Mouse (Mus musculus): Measurements from ENCODE around the gene Alpi. TPM values are rescaled to one million over a fixed set of nuclear protein-coding genes. Genes with fewer than 3 reads are reported as not detected.

Alpi gene
- polyA plus RNA-seq, 1 experiment from 2014 or later: not detected

DNA sequence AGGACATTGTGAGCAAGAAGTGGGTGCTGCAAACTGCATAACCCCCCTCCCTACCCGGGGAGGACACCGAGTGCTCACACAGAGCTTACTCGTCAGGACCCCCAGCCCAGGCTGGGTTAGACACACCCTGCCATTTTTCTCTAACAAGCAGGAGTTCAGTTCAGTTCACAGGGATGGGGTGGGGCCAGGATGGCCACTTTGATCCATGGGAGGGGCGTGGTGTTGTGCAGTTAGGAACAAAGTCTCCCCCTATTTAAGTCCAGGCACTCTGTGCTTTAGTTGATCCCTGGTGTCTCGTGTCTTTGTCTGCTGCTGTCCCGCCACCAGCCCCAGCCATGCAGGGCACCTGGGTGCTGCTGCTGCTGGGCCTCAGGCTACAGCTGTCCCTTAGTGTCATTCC lies 23.3 kb upstream of the Alpi start, which contains the start of gene Akp3:
Gene Akp3 (plus strand): TSS at position 301 of the 400 bp plus-strand sequence.
- H3K4me1 ChIP-seq (ENCODE audit: control insufficient read depth in 2 of 2, insufficient read depth in 2 of 2, low read length in 2 of 2): peaks cover 0 to 4% of the 10 kb centered on the region in 2 experiments; a peak in 1 of 4 replicates
- H3K4me2 ChIP-seq (ENCODE audit: low read length): no peak within 1 kb of the TSS
- ATAC-seq (ENCODE audit: insufficient number of reproducible peaks, insufficient read depth, low FRiP score, low read depth): no peak
- no peak within 1 kb of the TSS for H3K27ac ChIP-seq (replicated peaks in 1 of 2; ENCODE audit: control insufficient read depth in 1 of 2, insufficient read depth in 1 of 2, low read depth in 2 of 2, low read length in 2 of 2)
- H3K4me3 ChIP-seq (ENCODE audit: control insufficient read depth in 1 of 2, insufficient read depth in 1 of 2, low read depth in 1 of 2, low read length in 2 of 2): no peak within 1 kb of the TSS
- 76% methylated on average over 6 of the region's 6 CpGs for WGBS
- no peaks in the 10 kb centered on the region for H3K36me3 ChIP-seq (ENCODE audit: control insufficient read depth, insufficient read depth, low read length)
- H3K27me3 ChIP-seq (ENCODE audit: control insufficient read depth, insufficient read depth, low read length): peaks cover 45% of the 10 kb centered on the region
- H3K9me3 ChIP-seq (ENCODE audit: control insufficient read depth, low read length): no peaks in the 10 kb centered on the region
- H3K9ac ChIP-seq (ENCODE audit: low read length): no peak within 1 kb of the TSS

- WGBS: 55% methylated on average over 1 of the region's 1 CpGs
- ATAC-seq (ENCODE audit: insufficient number of reproducible peaks, insufficient read depth, low FRiP score, low read depth): no peak
- H3K9ac ChIP-seq (ENCODE audit: low read length): no peak overlapping the region
- no peaks in the 10 kb centered on the region for H3K36me3 ChIP-seq (ENCODE audit: control insufficient read depth, insufficient read depth, low read length)
- H3K9me3 ChIP-seq (ENCODE audit: control insufficient read depth, low read length): no peaks in the 10 kb centered on the region
- H3K27ac ChIP-seq (replicated peaks in 1 of 2; ENCODE audit: control insufficient read depth in 1 of 2, insufficient read depth in 1 of 2, low read depth in 2 of 2, low read length in 2 of 2): no peak overlapping the region
- H3K27me3 ChIP-seq (ENCODE audit: control insufficient read depth, insufficient read depth, low read length): no peaks in the 10 kb centered on the region
- no peak overlapping the region for H3K4me2 ChIP-seq (ENCODE audit: low read length)
- H3K4me1 ChIP-seq (ENCODE audit: control insufficient read depth in 2 of 2, insufficient read depth in 2 of 2, low read length in 2 of 2): no peaks in the 10 kb centered on the region
- H3K4me3 ChIP-seq (ENCODE audit: control insufficient read depth in 1 of 2, insufficient read depth in 1 of 2, low read depth in 1 of 2, low read length in 2 of 2): no peak overlapping the region
These were observed 13.4 kb upstream of the Alpi start for GRCm38 (mm10) chr1:87114784-87115183.

- WGBS: 45% methylated on average over 9 of the region's 9 CpGs
- H3K36me3 ChIP-seq (ENCODE audit: control insufficient read depth, insufficient read depth, low read length): no peaks in the 10 kb centered on the region
- no peaks in the 10 kb centered on the region for H3K9me3 ChIP-seq (ENCODE audit: control insufficient read depth, low read length)
- no peak overlapping the region for H3K9ac ChIP-seq (ENCODE audit: low read length)
- H3K27ac ChIP-seq (replicated peaks in 1 of 2; ENCODE audit: control insufficient read depth in 1 of 2, insufficient read depth in 1 of 2, low read depth in 2 of 2, low read length in 2 of 2): no peak overlapping the region
- H3K27me3 ChIP-seq (ENCODE audit: control insufficient read depth, insufficient read depth, low read length): no peaks in the 10 kb centered on the region
- no peaks in the 10 kb centered on the region for H3K4me1 ChIP-seq (ENCODE audit: control insufficient read depth in 2 of 2, insufficient read depth in 2 of 2, low read length in 2 of 2)
- no peak overlapping the region for H3K4me3 ChIP-seq (ENCODE audit: control insufficient read depth in 1 of 2, insufficient read depth in 1 of 2, low read depth in 1 of 2, low read length in 2 of 2)
- H3K4me2 ChIP-seq (ENCODE audit: low read length): no peak overlapping the region
- ATAC-seq (ENCODE audit: insufficient number of reproducible peaks, insufficient read depth, low FRiP score, low read depth): no peak
These were observed 10.4 kb upstream of the Alpi start for GRCm38 (mm10) chr1:87111719-87112354.

DNA sequence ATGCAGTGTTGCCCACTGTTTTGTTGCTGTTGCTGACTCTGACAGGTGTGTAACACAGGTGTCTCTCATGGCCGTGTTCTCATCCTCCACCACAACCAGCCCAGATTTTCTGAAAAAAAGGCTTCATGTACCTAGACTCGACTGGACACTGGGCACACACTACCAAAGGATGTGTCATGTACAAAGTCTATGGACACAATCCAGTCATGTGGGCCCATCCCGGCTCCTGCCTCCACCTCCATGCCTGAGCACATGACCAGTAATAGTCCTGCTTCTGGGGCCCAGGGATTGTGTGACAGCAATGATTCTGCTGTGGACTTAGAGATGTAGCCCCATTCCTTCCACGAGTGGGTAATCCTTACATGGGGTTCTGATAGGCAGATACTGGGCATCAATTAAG lies 7.2 kb upstream of the Alpi start:
- H3K4me2 ChIP-seq (ENCODE audit: low read length): no peak overlapping the region
- H3K9me3 ChIP-seq (ENCODE audit: control insufficient read depth, low read length): no peaks in the 10 kb centered on the region
- WGBS: 88% methylated on average over 4 of the region's 4 CpGs
- no peak for ATAC-seq (ENCODE audit: insufficient number of reproducible peaks, insufficient read depth, low FRiP score, low read depth)
- H3K4me3 ChIP-seq (ENCODE audit: control insufficient read depth in 1 of 2, insufficient read depth in 1 of 2, low read depth in 1 of 2, low read length in 2 of 2): no peak overlapping the region
- H3K27me3 ChIP-seq (ENCODE audit: control insufficient read depth, insufficient read depth, low read length): no peaks in the 10 kb centered on the region
- no peaks in the 10 kb centered on the region for H3K36me3 ChIP-seq (ENCODE audit: control insufficient read depth, insufficient read depth, low read length)
- H3K27ac ChIP-seq (replicated peaks in 1 of 2; ENCODE audit: control insufficient read depth in 1 of 2, insufficient read depth in 1 of 2, low read depth in 2 of 2, low read length in 2 of 2): no peak overlapping the region
- no peaks in the 10 kb centered on the region for H3K4me1 ChIP-seq (ENCODE audit: control insufficient read depth in 2 of 2, insufficient read depth in 2 of 2, low read length in 2 of 2)
- no peak overlapping the region for H3K9ac ChIP-seq (ENCODE audit: low read length)

- Histone ChIP-seq H3K36me3 (ENCODE audit: control insufficient read depth, insufficient read depth, low read length) (no peaks in the 10 kb centered on the region), H3K9ac (ENCODE audit: low read length) (no peak overlapping the region), H3K4me2 (ENCODE audit: low read length) (no peak overlapping the region), H3K9me3 (ENCODE audit: control insufficient read depth, low read length) (no peaks in the 10 kb centered on the region), H3K27me3 (ENCODE audit: control insufficient read depth, insufficient read depth, low read length) (0 out of 2 replicates have a peak, but pooled peaks cover 4% of the 10 kb centered on the region), H3K4me3 (ENCODE audit: control insufficient read depth in 1 of 2, insufficient read depth in 1 of 2, low read depth in 1 of 2, low read length in 2 of 2) (no peak overlapping the region), H3K27ac (replicated peaks in 1 of 2; ENCODE audit: control insufficient read depth in 1 of 2, insufficient read depth in 1 of 2, low read depth in 2 of 2, low read length in 2 of 2) (no peak overlapping the region), H3K4me1 (ENCODE audit: control insufficient read depth in 2 of 2, insufficient read depth in 2 of 2, low read length in 2 of 2) (no peaks in the 10 kb centered on the region)
- 73% methylated on average over 8 of the region's 8 CpGs for WGBS
- no peak for ATAC-seq (ENCODE audit: insufficient number of reproducible peaks, insufficient read depth, low FRiP score, low read depth)
These were observed 5.1 kb upstream of the Alpi start for GRCm38 (mm10) chr1:87106536-87106935.

GRCm38 (mm10) chr1:87103936-87104335 lies 2.5 kb upstream of the Alpi start:
- 74% methylated on average over 1 of the region's 1 CpGs for WGBS
- H3K36me3 ChIP-seq (ENCODE audit: control insufficient read depth, insufficient read depth, low read length): no peaks in the 10 kb centered on the region
- no peak overlapping the region for H3K27ac ChIP-seq (replicated peaks in 1 of 2; ENCODE audit: control insufficient read depth in 1 of 2, insufficient read depth in 1 of 2, low read depth in 2 of 2, low read length in 2 of 2)
- H3K4me2 ChIP-seq (ENCODE audit: low read length): no peak overlapping the region
- H3K4me3 ChIP-seq (ENCODE audit: control insufficient read depth in 1 of 2, insufficient read depth in 1 of 2, low read depth in 1 of 2, low read length in 2 of 2): no peak overlapping the region
- ATAC-seq (ENCODE audit: insufficient number of reproducible peaks, insufficient read depth, low FRiP score, low read depth): no peak
- H3K9ac ChIP-seq (ENCODE audit: low read length): no peak overlapping the region
- 0 out of 2 replicates have a peak, but pooled peaks cover 4% of the 10 kb centered on the region for H3K27me3 ChIP-seq (ENCODE audit: control insufficient read depth, insufficient read depth, low read length)
- H3K4me1 ChIP-seq (ENCODE audit: control insufficient read depth in 2 of 2, insufficient read depth in 2 of 2, low read length in 2 of 2): no peaks in the 10 kb centered on the region
- H3K9me3 ChIP-seq (ENCODE audit: control insufficient read depth, low read length): no peaks in the 10 kb centered on the region

DNA sequence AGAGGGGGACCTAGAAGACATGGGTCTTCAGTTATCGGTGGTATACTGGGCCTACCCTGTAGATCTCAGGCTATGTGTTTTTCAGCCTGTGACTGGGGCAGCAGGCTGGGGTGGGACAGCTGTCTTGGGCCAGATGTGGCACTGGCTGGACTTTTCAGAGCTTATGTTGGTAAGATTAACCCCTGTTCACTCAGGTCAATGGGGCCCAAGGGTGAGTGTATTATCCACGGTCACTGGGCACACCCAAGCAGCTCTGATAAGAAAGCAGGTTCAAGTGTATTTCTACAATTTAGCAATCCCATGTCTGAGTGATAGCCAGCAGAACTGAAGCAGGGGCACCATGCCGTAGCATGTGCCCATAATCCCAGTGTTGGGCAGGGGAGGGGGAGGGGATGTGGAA lies 708 bp upstream of the Alpi start:
- 73% methylated on average over 3 of the region's 3 CpGs for WGBS
- no peaks in the 10 kb centered on the region for H3K9me3 ChIP-seq (ENCODE audit: control insufficient read depth, low read length)
- H3K9ac ChIP-seq (ENCODE audit: low read length): no peak overlapping the region
- no peak overlapping the region for H3K4me3 ChIP-seq (ENCODE audit: control insufficient read depth in 1 of 2, insufficient read depth in 1 of 2, low read depth in 1 of 2, low read length in 2 of 2)
- H3K27me3 ChIP-seq (ENCODE audit: control insufficient read depth, insufficient read depth, low read length): 0 out of 2 replicates have a peak, but pooled peaks cover 4% of the 10 kb centered on the region
- no peaks in the 10 kb centered on the region for H3K36me3 ChIP-seq (ENCODE audit: control insufficient read depth, insufficient read depth, low read length)
- no peak overlapping the region for H3K4me2 ChIP-seq (ENCODE audit: low read length)
- H3K4me1 ChIP-seq (ENCODE audit: control insufficient read depth in 2 of 2, insufficient read depth in 2 of 2, low read length in 2 of 2): peaks cover 0 to 2% of the 10 kb centered on the region in 2 experiments; a peak in 1 of 4 replicates
- no peak for ATAC-seq (ENCODE audit: insufficient number of reproducible peaks, insufficient read depth, low FRiP score, low read depth)
- H3K27ac ChIP-seq (replicated peaks in 1 of 2; ENCODE audit: control insufficient read depth in 1 of 2, insufficient read depth in 1 of 2, low read depth in 2 of 2, low read length in 2 of 2): no peak overlapping the region
